ENCODE assay signal across 27 mouse cellular contexts in genomic region chr16:31184727-31185126, GRCm38 (mm10). TPM values are rescaled to one million over a fixed set of nuclear protein-coding genes. Genes with fewer than 3 reads are reported as not detected.
A peak's percentile ranks its signal among the peaks of the same experiment; 100 is the strongest.
DNase-seq lines count a peak whose midpoint lies in the region; ATAC-seq and TF ChIP-seq lines count a peak whose summit lies in the region.
"Had no signal": no experiment of that assay in that cellular context is flagged by ENCODE, and none has a peak within 500 bp of the region (broad histone marks: within the 10 kb centered on the region; RNA-seq: fewer than 3 reads in every experiment).

No protein-coding gene starts in this region.

- H3K27me3 ChIP-seq in liver, postnatal 0 days (ENCODE audit: insufficient read depth, low read length), result no peaks in the 10 kb centered on the region
- H3K27me3 ChIP-seq in liver, embryonic 11.5 days (replicated peaks; ENCODE audit: control insufficient read depth, insufficient read depth, low read length), result no peaks in the 10 kb centered on the region
- H3K27me3 ChIP-seq in stomach, embryonic 14.5 days (ENCODE audit: control insufficient read depth, insufficient read depth, low read length), result no peaks in the 10 kb centered on the region
- H3K27me3 ChIP-seq in stomach, postnatal 0 days (ENCODE audit: control insufficient read depth, insufficient read depth, low read length), result no peaks in the 10 kb centered on the region
- H3K27me3 ChIP-seq: CH12.LX; embryonic facial prominence, embryonic 13.5 days; heart, embryonic 15.5 days; hindbrain, embryonic 13.5 days; Patski had no signal

- intact Hi-C loops in gastrocnemius, postnatal 14 days (cut with DNase I; ENCODE audit: low total_unique reads), result no loop called here

- no peak for DNase-seq in liver, postnatal 0 days
- no peak for DNase-seq in liver, embryonic 11.5 days (ENCODE audit: low spot score)
- no peak for DNase-seq in stomach, postnatal 0 days (ENCODE audit: low spot score)
- peak; percentile 28 for DNase-seq in retina, embryonic 14.5 days (ENCODE audit: low spot score)
- no peak for DNase-seq in thymus, postnatal 4 days
- no peak for DNase-seq in gastrocnemius, postnatal 14 days
- DNase-seq: adrenal gland, adult 2 months; B cell, adult 2 months; cerebellum, adult 18-20 months; cerebellum, postnatal 25 days; embryo, embryonic 11 days; gastrocnemius, adult 2 months; heart, postnatal 36 days; kidney, adult 9 months; kidney, postnatal 14 days; layer of hippocampus, postnatal 36 days; lung, adult 18-20 months; right cerebral cortex, postnatal 4 days had no signal

- H3K9ac ChIP-seq in liver, postnatal 0 days (replicated peaks), result no peak overlapping the region
- H3K9ac ChIP-seq in liver, embryonic 11.5 days (ENCODE audit: low read depth, low read length), result no peak overlapping the region
- H3K9ac ChIP-seq in stomach, embryonic 14.5 days (replicated peaks; ENCODE audit: low read depth, low read length), result no peak overlapping the region
- no peak overlapping the region for H3K9ac ChIP-seq in stomach, postnatal 0 days (ENCODE audit: low read length)
- H3K9ac ChIP-seq: embryonic facial prominence, embryonic 13.5 days; heart, embryonic 15.5 days; hindbrain, embryonic 13.5 days had no signal

- no peak overlapping the region for H3K4me3 ChIP-seq in liver, postnatal 0 days (ENCODE audit: low read depth, low read length)
- no peak overlapping the region for H3K4me3 ChIP-seq in liver, embryonic 11.5 days (ENCODE audit: low read depth, low read length)
- no peak overlapping the region for H3K4me3 ChIP-seq in stomach, embryonic 14.5 days (ENCODE audit: low read depth, low read length)
- H3K4me3 ChIP-seq in stomach, postnatal 0 days (ENCODE audit: low read depth, low read length), result no peak overlapping the region
- H3K4me3 ChIP-seq: embryonic facial prominence, embryonic 13.5 days; erythroblast, embryonic 14.5 days; gastrocnemius, adult 2 months; heart, embryonic 15.5 days; hindbrain, embryonic 13.5 days had no signal

- peaks cover 22% of the 10 kb centered on the region for H3K4me1 ChIP-seq in liver, postnatal 0 days (ENCODE audit: insufficient read depth)
- H3K4me1 ChIP-seq in liver, embryonic 11.5 days (replicated peaks; ENCODE audit: control insufficient read depth, insufficient read depth, low read length), result peaks cover 36% of the 10 kb centered on the region
- H3K4me1 ChIP-seq in stomach, embryonic 14.5 days (ENCODE audit: control insufficient read depth, insufficient read depth, low read length), result peaks cover 53% of the 10 kb centered on the region
- H3K4me1 ChIP-seq in stomach, postnatal 0 days (replicated peaks; ENCODE audit: control insufficient read depth, insufficient read depth), result peaks cover 2% of the 10 kb centered on the region

- no peak for ATAC-seq in liver, postnatal 0 days
- no peak for ATAC-seq in liver, embryonic 11.5 days (replicated peaks; ENCODE audit: low FRiP score)
- no peak for ATAC-seq in stomach, embryonic 14.5 days (ENCODE audit: insufficient number of reproducible peaks, insufficient read depth, low FRiP score, low read depth)
- ATAC-seq in stomach, postnatal 0 days (ENCODE audit: low FRiP score, low TSS enrichment), result no peak
- ATAC-seq: Patski had no signal

- TF ChIP-seq CTCF in liver, postnatal 0 days (IDR thresholded peaks at IDR 0.05; ENCODE audit: low read depth), result no peak
- TF ChIP-seq CTCF in stomach, postnatal 0 days (IDR thresholded peaks at IDR 0.05; ENCODE audit: low read depth), result no peak

- no peaks in the 10 kb centered on the region for H3K9me3 ChIP-seq in liver, postnatal 0 days (ENCODE audit: low read length)
- no peaks in the 10 kb centered on the region for H3K9me3 ChIP-seq in liver, embryonic 11.5 days (ENCODE audit: control insufficient read depth, low read length)
- no peaks in the 10 kb centered on the region for H3K9me3 ChIP-seq in stomach, embryonic 14.5 days (ENCODE audit: control insufficient read depth, low read depth, low read length)
- H3K9me3 ChIP-seq in stomach, postnatal 0 days (ENCODE audit: control insufficient read depth, low read length), result no peaks in the 10 kb centered on the region
- H3K9me3 ChIP-seq: embryonic facial prominence, embryonic 13.5 days; G1E; heart, embryonic 15.5 days; hindbrain, embryonic 13.5 days had no signal

- H3K36me3 ChIP-seq in liver, postnatal 0 days (replicated peaks; ENCODE audit: insufficient read depth, low read length), result no peaks in the 10 kb centered on the region
- H3K36me3 ChIP-seq in liver, embryonic 11.5 days (ENCODE audit: control insufficient read depth, insufficient read depth, low read length), result no peaks in the 10 kb centered on the region
- H3K36me3 ChIP-seq in stomach, embryonic 14.5 days (ENCODE audit: control insufficient read depth, insufficient read depth, low read length), result no peaks in the 10 kb centered on the region
- no peaks in the 10 kb centered on the region for H3K36me3 ChIP-seq in stomach, postnatal 0 days (ENCODE audit: control insufficient read depth, insufficient read depth, low read length)
- H3K36me3 ChIP-seq: embryonic facial prominence, embryonic 13.5 days; heart, embryonic 15.5 days; hindbrain, embryonic 13.5 days had no signal

- H3K4me2 ChIP-seq in liver, postnatal 0 days (ENCODE audit: low read depth, low read length), result no peak overlapping the region
- H3K4me2 ChIP-seq in liver, embryonic 11.5 days, result no peak overlapping the region
- no peak overlapping the region for H3K4me2 ChIP-seq in stomach, embryonic 14.5 days (replicated peaks; ENCODE audit: low read depth, low read length)
- H3K4me2 ChIP-seq in stomach, postnatal 0 days (replicated peaks; ENCODE audit: low read depth), result no peak overlapping the region
- H3K4me2 ChIP-seq: embryonic facial prominence, embryonic 13.5 days; heart, embryonic 15.5 days; hindbrain, embryonic 13.5 days; midbrain, embryonic 11.5 days had no signal

- peak overlapping the region; percentile 24; the same call in 1 of the 2 replicates for H3K27ac ChIP-seq in liver, postnatal 0 days (ENCODE audit: low read depth)
- no peak overlapping the region for H3K27ac ChIP-seq in liver, embryonic 11.5 days (ENCODE audit: low read depth, low read length)
- peak overlapping the region; percentile 11; the same call in 1 of the 2 replicates for H3K27ac ChIP-seq in stomach, embryonic 14.5 days (ENCODE audit: low read length)
- H3K27ac ChIP-seq in stomach, postnatal 0 days (replicated peaks), result no peak overlapping the region
- H3K27ac ChIP-seq: embryonic facial prominence, embryonic 13.5 days; gastrocnemius, adult 2 months; heart, embryonic 15.5 days; hindbrain, embryonic 13.5 days had no signal

- no peak for TF ChIP-seq EP300 in liver, postnatal 0 days (IDR thresholded peaks at IDR 0.05; ENCODE audit: low read depth)
- no peak for TF ChIP-seq EP300 in stomach, postnatal 0 days (optimal IDR thresholded peaks at IDR 0.05)

- WGBS in liver, postnatal 0 days (ENCODE audit: insufficient replicate concordance), result 67% methylated on average over 4 of the region's 4 CpGs
- WGBS in liver, embryonic 11.5 days, result 74% methylated on average over 4 of the region's 4 CpGs
- 55% methylated on average over 4 of the region's 4 CpGs for WGBS in stomach, embryonic 14.5 days
- WGBS in stomach, postnatal 0 days, result 38% methylated on average over 4 of the region's 4 CpGs

RNA-seq across cellular contexts. Expression of gene Acap2, which starts 16.3 kb away (rescaled TPM):
- polyA plus RNA-seq in liver, postnatal 0 days (2015; fragmentation: Nextera tagmentation; extraction: Ambion mirVana), result 4.5 and 5.6 TPM in 2 replicates
- 17.2 and 19.9 TPM in 2 replicates for polyA plus RNA-seq in liver, embryonic 11.5 days (2014; fragmentation: Nextera tagmentation; extraction: Ambion mirVana)
- polyA plus RNA-seq in stomach, embryonic 14.5 days (2014; fragmentation: Nextera tagmentation; extraction: Ambion mirVana), result 24.9 and 25.0 TPM in 2 replicates
- polyA plus RNA-seq in stomach, postnatal 0 days (2015; fragmentation: Nextera tagmentation; extraction: Ambion mirVana), result 12.9 and 14.8 TPM in 2 replicates
- 10 to 100 TPM; 16.9 to 17.7 TPM for total RNA-seq in gastrocnemius, postnatal 14 days (2021)

Comparison
In these comparisons a context has a peak if more than half of its experiments do, and no peak if none do; other contexts are left out.
1. H3K27ac ChIP-seq: peak in liver, postnatal 0 days (single experiment) and stomach, embryonic 14.5 days (single experiment); none in liver, embryonic 11.5 days (single experiment) and stomach, postnatal 0 days (single experiment).